Mouse (Mus musculus) forebrain, postnatal 0 days (tissue): ENCODE measurements around the gene Lpcat2. TPM values are rescaled to one million over a fixed set of nuclear protein-coding genes. Genes with fewer than 3 reads are reported as not detected.

Source experiments
- ATAC-seq: fragments of 200-750 bp; cut with Nextera tagmentation; 2 replicates; pipeline ENCODE4 v1.8.0; 2017; ENCODE audit warnings: mild to moderate bottlenecking, moderate library complexity
- DNase-seq: peaks from one replicate; pipeline ENCODE4 v3.0.0-alpha.2; 2015
- H3K27ac ChIP-seq: fragments of 300-500 bp; sonication (generic); 2 replicates; pipeline ENCODE4 v1.5.1; 2014; ENCODE audit warnings: low read depth, mild to moderate bottlenecking, antibody characterized with exemption, low read length, moderate library complexity, mixed read lengths
- H3K27me3 ChIP-seq: fragments of 300-500 bp; sonication (generic); 2 replicates; pipeline ENCODE4 v1.6.1; 2014; ENCODE audit warnings: mild to moderate bottlenecking, low read length, mixed read lengths; ENCODE audit not compliant: insufficient read depth
- H3K36me3 ChIP-seq: fragments of 300-500 bp; sonication (generic); 2 replicates; pipeline ENCODE4 v1.6.1; 2014; ENCODE audit warnings: mild to moderate bottlenecking, moderate library complexity; ENCODE audit not compliant: insufficient read depth
- H3K4me1 ChIP-seq: fragments of 300-500 bp; sonication (generic); 2 replicates; pipeline ENCODE4 v1.6.1; 2014; ENCODE audit warnings: antibody characterized with exemption; ENCODE audit not compliant: insufficient read depth
- H3K4me2 ChIP-seq: fragments of 300-500 bp; sonication (generic); 2 replicates; pipeline ENCODE4 v1.6.1; 2014; ENCODE audit warnings: low read depth, mild to moderate bottlenecking, moderate library complexity
- H3K4me3 ChIP-seq: fragments of 300-500 bp; sonication (generic); 2 replicates; pipeline ENCODE4 v1.5.1; 2014; ENCODE audit warnings: low read depth, low read length, mixed read lengths
- H3K9ac ChIP-seq: fragments of 300-500 bp; sonication (generic); 2 replicates; pipeline ENCODE4 v1.6.1; 2014; ENCODE audit warnings: mild to moderate bottlenecking
- H3K9me3 ChIP-seq: fragments of 300-500 bp; sonication (generic); 2 replicates; pipeline ENCODE4 v1.6.1; 2016; ENCODE audit warnings: low read length
- CTCF ChIP-seq: sonication (generic); IDR thresholded peaks from 2 replicates; pipeline ENCODE4 v1.5.1; 2016; ENCODE audit warnings: antibody characterized with exemption, control low read depth, low read depth
- WGBS: fragments of 180-500 bp; shearing (Covaris S2); extraction: QIAGEN DNeasy Blood & Tissue Kit; methylation state at CpG from one replicate; pipeline ENCODE4 v1.1.7; 2014; 5-methylcytosine and 5-hydroxymethylcytosine counted together
- polyA plus RNA-seq: library from polyadenylated mRNA; unstranded; fragments of >200 nt; fragmentation: Nextera tagmentation; extraction: Ambion mirVana; gene quantifications from 2 replicates; pipeline ENCODE4 v1.2.1, GENCODE M21; 2015
- total RNA-seq: library from RNA; depleted of rRNA; stranded (reverse); fragments of >200 nt; gene quantifications from 2 replicates; pipeline ENCODE4 v1.2.3, GENCODE M21; 2014

Lpcat2 gene
- total and polyA plus RNA-seq, 2 experiments from 2014 or later, result 9.8 to 10.3 TPM

GRCm38 (mm10) chr8:92938056-92938455 lies 82.9 kb downstream of the Lpcat2 start:
- Histone ChIP-seq H3K4me1 (no peaks in the 10 kb centered on the region), H3K27me3 (no peaks in the 10 kb centered on the region; the same call in 1 of the 2 replicates), H3K4me2 (no peak overlapping the region), H3K9me3 (no peaks in the 10 kb centered on the region), H3K4me3 (no peak overlapping the region), H3K27ac (no peak overlapping the region), H3K36me3 (no peaks in the 10 kb centered on the region), H3K9ac (no peak overlapping the region)
- DNase-seq (peak; percentile 4), ATAC-seq (no peak)
- TF ChIP-seq CTCF, result no peak
- 75% methylated on average over 4 of the region's 4 CpGs for WGBS

GRCm38 (mm10) chr8:92949071-92949470 lies 93.9 kb downstream of the Lpcat2 start:
- Histone ChIP-seq H3K27me3 (no peaks in the 10 kb centered on the region), H3K4me1 (no peaks in the 10 kb centered on the region), H3K9me3 (no peaks in the 10 kb centered on the region), H3K27ac (no peak overlapping the region), H3K36me3 (no peaks in the 10 kb centered on the region), H3K4me3 (no peak overlapping the region), H3K9ac (no peak overlapping the region), H3K4me2 (no peak overlapping the region)
- WGBS, result 89% methylated on average over 4 of the region's 4 CpGs
- TF ChIP-seq CTCF, result no peak
- ATAC-seq, result no peak
- DNase-seq, result no peak

GRCm38 (mm10) chr8:92950639-92951371 lies 95.7 kb downstream of the Lpcat2 start:
- H3K9ac ChIP-seq, result no peak overlapping the region
- 60% methylated on average over 12 of the region's 12 CpGs for WGBS
- DNase-seq (no peak), ATAC-seq (no peak)
- H3K4me3 ChIP-seq, result no peak overlapping the region
- no peak overlapping the region for H3K4me2 ChIP-seq
- no peaks in the 10 kb centered on the region for H3K9me3 ChIP-seq
- no peaks in the 10 kb centered on the region for H3K4me1 ChIP-seq
- TF ChIP-seq CTCF, result no peak
- no peaks in the 10 kb centered on the region for H3K36me3 ChIP-seq
- no peak overlapping the region for H3K27ac ChIP-seq
- H3K27me3 ChIP-seq, result no peaks in the 10 kb centered on the region

GRCm38 (mm10) chr8:92954044-92954443 lies 98.9 kb downstream of the Lpcat2 start:
- Histone ChIP-seq H3K36me3 (no peaks in the 10 kb centered on the region), H3K9ac (no peak overlapping the region), H3K27me3 (peaks cover 4% of the 10 kb centered on the region; the same call in 1 of the 2 replicates), H3K4me2 (no peak overlapping the region), H3K4me1 (no peaks in the 10 kb centered on the region), H3K4me3 (no peak overlapping the region), H3K9me3 (no peaks in the 10 kb centered on the region), H3K27ac (no peak overlapping the region)
- no peak for TF ChIP-seq CTCF
- DNase-seq (no peak), ATAC-seq (no peak)
- 90% methylated on average over 5 of the region's 5 CpGs for WGBS

DNA sequence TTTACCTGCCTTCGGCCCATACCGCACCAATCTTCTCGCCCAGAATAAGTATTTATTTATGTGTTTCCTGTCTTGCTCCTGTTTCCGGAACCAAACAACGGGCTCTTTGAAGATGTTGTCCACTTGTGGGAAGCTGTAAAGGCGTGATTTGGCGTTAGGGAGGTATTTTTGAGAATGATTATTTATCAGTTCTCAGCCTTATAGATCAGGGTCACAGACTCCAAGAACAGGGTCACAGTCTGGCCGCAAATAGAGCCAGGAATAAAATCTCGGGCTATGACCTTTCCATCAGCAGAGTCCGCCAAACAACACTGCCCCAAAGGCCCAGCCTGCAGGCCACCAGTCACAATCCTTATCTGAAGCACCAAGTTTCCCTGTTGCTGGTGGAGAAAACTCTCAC lies 104.6 kb downstream of the Lpcat2 start, which contains the start of gene Slc6a2:
Slc6a2 (plus strand) TSS at position 301 of the 400 bp plus-strand sequence.
- WGBS, result 76% methylated on average over 10 of the region's 10 CpGs
- Histone ChIP-seq H3K9ac (no peak within 1 kb of the TSS), H3K9me3 (no peaks in the 10 kb centered on the region), H3K4me3 (peak within 1 kb of the TSS; percentile 34), H3K4me1 (no peaks in the 10 kb centered on the region), H3K36me3 (no peaks in the 10 kb centered on the region), H3K27ac (no peak within 1 kb of the TSS), H3K27me3 (peaks cover 39% of the 10 kb centered on the region), H3K4me2 (peak within 1 kb of the TSS; percentile 63)
- TF ChIP-seq CTCF, result no peak
- no peak for ATAC-seq
- no peak for DNase-seq

- under 1% methylated on average over 42 of the region's 42 CpGs for WGBS
- ATAC-seq (no peak; the same call in 1 of the 2 replicates), DNase-seq (no peak)
- Histone ChIP-seq H3K4me2 (peak overlapping the region; percentile 63), H3K4me3 (peak overlapping the region; percentile 34), H3K4me1 (no peaks in the 10 kb centered on the region), H3K27ac (no peak overlapping the region), H3K9ac (no peak overlapping the region), H3K36me3 (no peaks in the 10 kb centered on the region), H3K9me3 (no peaks in the 10 kb centered on the region), H3K27me3 (peaks cover 39% of the 10 kb centered on the region)
- no peak for TF ChIP-seq CTCF
Observed at GRCm38 (mm10) chr8:92960451-92960911, 105.3 kb downstream of the Lpcat2 start.

DNA sequence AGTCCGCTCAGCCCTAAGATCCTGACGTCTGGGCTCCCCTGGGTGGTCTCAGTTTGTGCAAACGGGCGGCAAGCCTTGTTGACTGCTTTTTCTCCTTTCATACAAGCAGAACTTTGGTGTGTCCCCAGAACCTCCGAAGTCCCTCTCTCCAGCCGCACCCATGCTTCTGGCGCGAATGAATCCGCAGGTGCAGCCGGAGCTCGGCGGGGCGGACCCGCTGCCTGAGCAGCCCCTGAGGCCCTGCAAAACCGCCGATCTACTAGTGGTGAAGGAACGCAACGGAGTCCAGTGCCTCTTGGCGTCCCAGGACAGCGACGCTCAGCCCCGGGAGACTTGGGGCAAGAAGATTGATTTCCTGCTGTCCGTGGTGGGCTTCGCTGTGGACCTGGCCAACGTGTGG lies 105.9 kb downstream of the Lpcat2 start:
- DNase-seq, result no peak
- Histone ChIP-seq H3K27ac (no peak overlapping the region), H3K27me3 (peaks cover 39% of the 10 kb centered on the region), H3K36me3 (no peaks in the 10 kb centered on the region), H3K9ac (no peak overlapping the region), H3K9me3 (no peaks in the 10 kb centered on the region), H3K4me1 (no peaks in the 10 kb centered on the region), H3K4me2 (peak overlapping the region; percentile 63), H3K4me3 (peak overlapping the region; percentile 34; the same call in 1 of the 2 replicates)
- no peak for ATAC-seq
- 3% methylated on average over 25 of the region's 25 CpGs for WGBS
- TF ChIP-seq CTCF, result no peak
